Mouse (Mus musculus) cerebellum, postnatal 25 days (tissue): ENCODE measurements around the gene Nasp.

Experiments
- DNase-seq, 2 experiments: peaks; one replicate each; pipeline ENCODE4 v3.0.0; 2021; ENCODE audit warnings: mixed read lengths in 2 of 2

Gene Nasp

DNA sequence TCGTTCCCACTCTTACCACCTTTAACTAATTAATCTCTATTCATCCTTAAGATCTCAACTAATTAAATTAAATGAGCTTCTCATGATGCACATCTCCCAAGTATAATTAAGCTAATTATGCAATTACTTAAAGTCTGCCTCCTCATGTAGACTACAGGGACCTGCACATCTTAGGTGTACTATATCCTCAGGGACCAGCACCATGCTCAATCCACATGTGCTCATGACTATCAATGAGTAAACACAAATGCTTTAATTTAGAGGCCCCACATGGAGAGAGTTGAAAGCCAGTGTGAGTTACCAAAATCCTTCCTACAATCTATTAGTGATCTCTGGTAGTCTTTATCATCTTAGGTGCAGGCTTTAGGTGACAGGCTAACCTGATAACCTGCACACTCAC, 7.5 kb upstream of the Nasp start:
- DNase-seq, result no peak

DNA sequence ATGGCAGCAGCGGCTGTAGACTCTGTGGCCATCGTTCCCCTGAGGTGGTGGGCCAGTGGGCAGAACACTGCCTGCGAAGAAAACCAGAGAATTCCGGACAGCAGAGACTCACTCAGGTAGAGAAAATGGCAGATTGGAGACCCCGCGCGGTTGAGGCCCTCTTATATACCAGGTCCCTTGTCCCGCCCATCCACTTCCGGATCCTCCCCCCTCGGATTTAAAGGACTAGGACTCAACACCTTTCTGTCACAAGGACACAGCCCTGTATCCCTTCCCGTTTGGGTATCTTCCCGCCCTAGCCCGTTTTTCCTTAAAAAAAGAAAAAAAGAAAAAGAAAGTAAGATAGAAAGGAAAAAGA, 403 bp downstream of the Nasp start:
- peak; percentile 91 for DNase-seq

- DNase-seq, result peak; percentile 70 to 85
These were observed 933 bp downstream of the Nasp start for GRCm38 (mm10) chr4:116626658-116627358.

DNA sequence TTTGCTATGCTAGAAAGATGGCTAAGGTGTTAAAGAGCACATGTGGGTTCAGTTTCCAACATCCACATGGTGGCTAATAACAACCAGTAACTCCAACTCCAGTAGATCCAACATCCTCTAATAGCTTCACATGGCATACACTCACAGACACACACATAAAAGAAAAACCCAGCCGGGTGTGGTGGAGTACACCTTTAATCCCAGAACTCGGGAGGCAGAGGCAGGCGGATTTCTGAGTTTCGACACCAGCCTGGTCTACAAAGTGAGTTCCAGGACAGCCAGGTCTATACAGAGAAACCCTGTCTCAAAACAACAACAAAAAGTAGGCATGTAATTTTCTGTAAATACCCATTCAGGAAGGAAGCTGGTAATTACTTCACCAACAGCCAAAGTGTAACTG, 2.9 kb downstream of the Nasp start:
- DNase-seq, result no peak

GRCm38 (mm10) chr4:116615237-116615636, 12.5 kb downstream of the Nasp start:
- DNase-seq, result no peak

DNA sequence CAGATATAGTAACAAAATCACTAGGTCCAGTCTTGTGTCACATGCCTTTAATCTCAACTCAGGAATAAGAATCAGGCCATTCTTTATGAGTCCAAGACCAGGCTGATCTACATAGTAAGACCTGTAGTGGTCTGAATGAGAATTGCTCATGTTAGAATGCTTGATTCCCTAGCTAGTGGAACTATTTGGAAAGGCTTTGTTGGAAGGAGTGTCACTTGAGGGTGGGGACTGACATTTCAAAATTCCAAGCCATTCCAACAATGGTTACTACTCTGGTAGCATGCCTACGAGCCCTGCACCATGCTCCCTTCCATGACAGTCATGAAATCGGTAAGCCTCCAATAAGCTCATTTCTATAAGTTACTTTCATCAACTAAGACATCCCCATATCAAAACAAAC, 15.1 kb downstream of the Nasp start:
- DNase-seq, result no peak

DNA sequence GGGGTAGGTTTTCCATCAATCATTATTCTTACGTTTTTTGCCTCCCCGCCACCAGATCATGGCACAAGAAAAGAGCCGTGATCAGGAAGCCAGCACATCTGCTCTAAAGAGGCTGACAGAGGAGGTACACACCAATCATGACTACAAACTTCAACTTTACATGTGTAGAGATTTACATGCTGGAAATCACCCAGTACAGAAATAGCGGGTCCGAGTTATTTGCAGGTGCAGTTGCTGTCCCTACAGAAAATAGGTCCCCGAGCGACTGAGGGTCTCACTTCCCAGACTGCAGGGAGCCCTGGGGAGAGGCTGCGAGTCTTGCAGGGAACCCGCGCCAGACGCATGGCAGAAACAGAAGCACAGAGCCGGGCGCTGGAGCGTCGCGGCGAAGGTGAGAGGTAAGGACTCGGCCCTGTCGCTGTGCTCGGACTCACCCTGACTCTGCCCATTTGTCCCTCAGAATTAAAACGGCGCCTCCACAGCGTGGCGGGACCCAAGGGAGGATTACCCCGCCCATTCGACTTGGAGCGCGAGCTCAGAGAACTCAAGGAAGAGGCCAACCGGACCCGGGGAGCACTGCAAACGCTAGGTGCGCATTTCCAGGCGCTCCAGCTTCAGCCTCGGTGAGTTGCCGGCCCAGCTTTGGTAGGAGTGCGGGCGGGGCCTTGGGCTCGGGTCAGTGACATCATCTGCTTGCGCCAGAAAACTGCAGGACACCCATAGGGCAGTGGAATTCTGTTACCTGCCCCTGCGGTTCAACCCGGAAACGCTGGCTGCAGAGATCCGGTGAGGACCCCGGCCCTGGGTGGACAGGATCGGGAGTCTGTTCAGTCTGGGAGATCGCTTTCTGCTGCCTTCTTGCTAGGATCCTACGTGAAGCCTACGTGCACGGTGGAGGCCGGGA, 30.5 kb downstream of the Nasp start:
- DNase-seq, result peak; percentile 94 to 95

DNA sequence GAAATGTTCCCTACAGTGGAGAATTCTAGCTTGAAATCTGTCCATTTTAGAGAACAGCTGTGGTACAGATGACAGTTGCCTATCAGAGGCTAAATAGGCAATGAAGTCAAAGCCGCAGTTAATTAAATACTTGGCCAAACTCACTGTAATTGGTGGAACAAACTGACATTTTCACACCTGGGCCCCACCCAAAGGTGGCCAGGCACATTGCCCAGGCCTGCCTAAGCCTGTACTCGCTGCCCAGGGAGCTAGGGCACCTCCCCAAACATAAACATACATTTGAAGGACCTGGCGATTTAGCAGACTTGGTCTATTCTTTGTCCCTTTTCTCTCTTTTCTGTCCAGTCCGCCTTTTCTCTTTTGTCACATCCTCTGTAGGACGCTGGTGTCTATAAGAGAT, 31.4 kb downstream of the Nasp start, which contains the start of gene Ccdc17:
Gene Ccdc17, plus strand, starts transcription at position 276 of the 400 bp plus-strand sequence.
- peak; percentile 25 to 46 for DNase-seq

DNA sequence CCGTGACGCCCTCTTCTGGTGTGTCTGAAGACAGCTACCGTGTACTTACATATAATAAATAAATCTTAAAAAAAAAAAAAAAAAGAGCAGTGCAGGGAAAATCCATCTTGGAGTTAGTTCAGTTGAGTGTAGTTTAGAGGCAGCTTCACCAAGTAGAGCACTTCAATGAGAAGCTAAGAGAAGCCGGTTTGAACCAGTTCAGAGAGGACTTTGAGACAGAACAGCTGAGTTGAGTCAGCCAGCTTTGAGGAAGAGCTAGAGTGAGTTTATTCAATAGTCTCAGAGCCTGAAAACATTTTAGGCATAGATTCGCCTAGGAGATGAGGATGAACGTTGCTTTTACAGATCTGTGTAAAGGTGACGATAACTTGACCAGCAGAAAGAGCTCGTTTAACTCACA, 31.9 kb downstream of the Nasp start:
- DNase-seq, result no peak

DNA sequence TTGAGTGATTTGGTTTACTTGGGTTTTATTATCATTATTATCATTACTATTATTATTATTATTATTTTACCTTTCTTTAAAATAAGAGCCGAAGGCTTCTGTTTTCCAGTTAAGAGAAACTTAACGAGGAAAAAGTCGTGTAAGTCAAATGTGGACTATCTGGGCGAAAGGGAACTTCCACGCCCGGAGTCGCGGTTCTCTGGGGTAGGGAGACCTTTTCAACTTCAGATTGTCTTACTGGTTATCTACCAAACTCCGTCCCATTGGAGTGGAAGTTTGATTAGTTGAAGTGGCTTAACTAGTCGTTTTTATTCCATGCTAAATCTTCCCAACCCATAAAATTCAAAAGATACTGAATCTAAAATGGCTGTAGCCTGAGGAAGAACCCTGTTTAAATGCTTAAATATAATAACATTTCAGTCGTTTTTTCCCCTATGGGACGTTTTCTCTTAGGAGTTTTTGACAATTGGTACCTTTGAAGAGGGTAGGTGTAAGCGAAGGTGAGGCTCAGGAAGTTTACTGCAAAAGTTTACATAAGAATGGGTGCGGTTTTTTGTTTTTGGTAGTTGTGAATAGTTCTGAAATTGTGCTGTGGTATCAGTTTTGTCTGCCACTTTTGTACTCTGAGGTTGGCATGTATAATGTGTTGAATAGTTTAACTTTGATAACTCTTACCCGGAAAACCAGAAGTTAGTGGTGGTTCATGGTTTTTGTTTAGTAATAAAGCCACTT, 69.4 kb downstream of the Nasp start:
- DNase-seq, result peak in 1 of 2 experiments; percentile 10

- DNase-seq, result peak; percentile 99
These were observed 70.2 kb downstream of the Nasp start, which contains the start of gene Gpbp1l1 for GRCm38 (mm10) chr4:116557306-116558121. Gene Gpbp1l1, plus strand, starts transcription at chr4:116557658.

DNA sequence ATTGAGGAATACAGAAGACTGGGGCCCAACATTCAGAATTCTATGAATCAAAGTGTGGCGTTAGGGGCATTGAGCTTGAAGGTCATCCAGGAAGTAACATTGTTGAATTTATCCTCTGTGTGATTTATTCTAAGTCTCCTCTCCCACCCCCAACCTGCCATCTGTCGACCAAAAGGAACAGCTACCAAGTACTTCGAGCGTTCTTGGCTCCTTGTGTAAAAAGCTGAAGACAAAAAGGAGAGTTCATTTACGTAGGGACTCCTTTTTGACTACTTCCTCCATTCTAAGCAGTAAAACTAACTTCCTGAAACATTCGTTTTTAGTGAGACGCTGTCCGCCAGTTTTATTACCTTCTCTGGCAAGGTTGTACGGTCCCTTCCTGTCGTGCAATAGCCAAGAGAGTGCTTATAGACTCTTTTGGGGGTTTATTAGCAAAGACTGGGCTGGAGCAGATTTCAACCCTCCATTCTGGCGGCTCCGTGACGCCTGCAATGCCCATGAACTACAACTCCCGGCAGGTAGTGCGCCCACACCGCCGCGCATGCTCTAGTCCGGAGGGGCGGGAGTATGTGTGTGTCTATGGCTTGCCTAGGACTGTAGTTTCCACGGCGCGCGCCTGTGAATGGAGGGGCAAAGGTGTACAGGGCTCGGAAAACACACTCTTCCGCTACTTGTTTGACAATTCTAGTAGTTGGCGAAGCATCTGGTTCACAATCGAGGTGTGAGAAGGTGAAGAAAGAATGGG, 71.0 kb downstream of the Nasp start:
- DNase-seq, result peak; percentile 93 to 96

DNA sequence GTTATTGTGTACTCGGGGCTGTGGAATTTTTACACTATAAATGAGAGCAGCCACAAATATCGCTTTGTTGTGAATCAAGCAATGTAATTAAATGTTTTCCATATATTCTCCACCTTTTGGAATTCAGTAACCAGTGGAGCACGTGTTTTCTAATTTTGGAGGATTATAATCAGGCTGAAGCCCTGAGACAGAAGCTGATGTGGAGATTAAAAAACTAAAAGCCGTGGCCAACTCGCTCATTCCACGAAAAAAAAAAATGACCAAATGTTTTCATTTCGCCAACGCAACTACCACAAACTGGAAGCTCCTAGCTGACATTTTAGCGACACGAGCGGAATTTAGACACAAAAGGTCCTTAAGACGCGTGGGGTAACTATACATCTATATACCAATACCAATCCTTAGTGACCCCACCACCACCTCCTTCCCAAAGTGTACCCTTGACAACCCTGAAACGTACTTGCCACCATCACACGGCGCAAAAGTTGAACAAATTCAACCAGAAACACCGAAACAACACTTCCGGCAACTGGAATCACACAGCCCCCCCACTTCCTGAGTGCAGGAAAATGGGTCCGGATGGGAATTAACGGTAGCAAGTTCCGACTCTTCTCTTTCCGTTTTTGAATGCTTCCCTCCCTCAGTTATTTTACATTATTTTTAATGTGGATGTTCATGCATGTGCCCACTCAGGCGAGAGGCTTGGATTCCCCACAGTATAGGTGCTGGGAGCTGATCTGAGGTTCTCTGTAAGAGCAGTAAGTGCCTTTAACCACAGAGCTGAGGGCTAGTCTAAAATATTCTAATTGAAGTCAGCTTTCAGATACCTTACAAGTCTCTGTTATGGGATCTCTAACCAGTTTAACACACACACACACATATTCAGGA, 72.1 kb downstream of the Nasp start, which contains the start of gene Tmem69:
Gene Tmem69, minus strand, starts transcription at position 524 of the 888 bp plus-strand sequence.
- DNase-seq, result peak; percentile 78 to 85

- DNase-seq, result no peak
These were observed 74.7 kb downstream of the Nasp start for GRCm38 (mm10) chr4:116553035-116553434.
